Mouse (Mus musculus): ENCODE results near the gene Ly75. TPM values are rescaled to one million over a fixed set of nuclear protein-coding genes. Genes with fewer than 3 reads are reported as not detected.

The Ly75 gene
- total RNA-seq, 2 experiments from 2014 or later, result 5.7 to 7.8 TPM

GRCm38 (mm10) chr2:60382346-60382745 is 757 bp downstream of the Ly75 start:
- no peak for DNase-seq (ENCODE audit: extremely low spot score in 1 of 2, low spot score in 2 of 2)
- intact Hi-C loops (cut with DNase I), result no loop called here

- intact Hi-C loops (cut with DNase I), result no loop called here
- no peak for DNase-seq (ENCODE audit: extremely low spot score in 1 of 2, low spot score in 2 of 2)
Observed at GRCm38 (mm10) chr2:60377260-60377659, 5.8 kb downstream of the Ly75 start.

- no peak for DNase-seq (ENCODE audit: extremely low spot score in 1 of 2, low spot score in 2 of 2)
Observed at GRCm38 (mm10) chr2:60375608-60376107, 7.4 kb downstream of the Ly75 start.

GRCm38 (mm10) chr2:60375126-60375525 is 8.0 kb downstream of the Ly75 start:
- intact Hi-C loops (cut with DNase I), result no loop called here
- no peak for DNase-seq (ENCODE audit: extremely low spot score in 1 of 2, low spot score in 2 of 2)

More at GRCm38 (mm10) chr2:60375608-60376107, 7.4 kb downstream of the Ly75 start:
- intact Hi-C loops (cut with DNase I), result no loop called here

- intact Hi-C loops (cut with DNase I), result no loop called here
- DNase-seq (ENCODE audit: extremely low spot score in 1 of 2, low spot score in 2 of 2), result no peak
Observed at GRCm38 (mm10) chr2:60370188-60370587, 12.9 kb downstream of the Ly75 start.

DNA sequence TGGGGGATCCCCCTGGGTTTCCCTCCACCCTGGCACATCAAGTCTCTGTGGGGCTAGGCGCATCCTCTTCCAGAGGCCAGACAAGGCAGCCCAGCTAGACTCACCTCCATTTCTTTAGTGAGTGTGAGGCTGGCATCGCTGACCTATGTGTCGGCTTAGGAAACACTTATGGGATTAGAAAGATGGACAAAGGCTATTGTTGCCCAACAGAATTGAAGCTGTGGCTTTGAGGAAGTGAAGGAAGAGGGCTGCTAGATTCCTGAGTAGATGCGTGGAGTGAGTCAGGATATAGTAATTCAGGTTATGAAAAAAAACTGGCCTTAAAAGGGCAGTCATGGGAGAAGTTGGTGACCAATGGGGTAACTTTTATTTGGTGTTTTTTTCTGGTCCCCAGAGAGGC is 13.6 kb downstream of the Ly75 start:
- intact Hi-C loops (cut with DNase I), result no loop called here
- no peak for DNase-seq (ENCODE audit: extremely low spot score in 1 of 2, low spot score in 2 of 2)

GRCm38 (mm10) chr2:60367871-60368270 is 15.2 kb downstream of the Ly75 start:
- intact Hi-C loops (cut with DNase I), result no loop called here
- no peak for DNase-seq (ENCODE audit: extremely low spot score in 1 of 2, low spot score in 2 of 2)

DNA sequence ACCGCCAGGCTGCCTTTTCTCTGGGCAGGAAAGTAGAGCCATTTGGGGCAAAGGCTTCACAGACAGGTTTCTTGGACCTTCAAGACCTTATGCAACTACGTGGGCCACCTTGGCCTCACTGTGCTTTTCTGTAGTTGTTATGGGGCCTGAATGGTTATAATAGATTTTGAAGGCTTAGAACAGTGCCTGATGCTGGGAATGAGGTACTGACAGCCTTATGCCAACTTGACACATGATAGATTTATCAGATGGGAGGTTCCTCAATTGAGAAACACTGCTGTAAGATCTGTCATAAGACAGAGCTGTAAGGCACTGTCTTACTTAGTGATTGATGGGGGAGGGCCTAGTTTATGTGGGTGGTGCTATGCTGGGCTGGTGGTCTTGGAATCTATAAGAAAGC is 15.9 kb downstream of the Ly75 start:
- DNase-seq (ENCODE audit: extremely low spot score in 1 of 2, low spot score in 2 of 2), result no peak
- intact Hi-C loops (cut with DNase I), result no loop called here

GRCm38 (mm10) chr2:60365820-60366610 is 17.1 kb downstream of the Ly75 start:
- intact Hi-C loops (cut with DNase I), result no loop called here
- DNase-seq (ENCODE audit: extremely low spot score in 1 of 2, low spot score in 2 of 2), result no peak

DNA sequence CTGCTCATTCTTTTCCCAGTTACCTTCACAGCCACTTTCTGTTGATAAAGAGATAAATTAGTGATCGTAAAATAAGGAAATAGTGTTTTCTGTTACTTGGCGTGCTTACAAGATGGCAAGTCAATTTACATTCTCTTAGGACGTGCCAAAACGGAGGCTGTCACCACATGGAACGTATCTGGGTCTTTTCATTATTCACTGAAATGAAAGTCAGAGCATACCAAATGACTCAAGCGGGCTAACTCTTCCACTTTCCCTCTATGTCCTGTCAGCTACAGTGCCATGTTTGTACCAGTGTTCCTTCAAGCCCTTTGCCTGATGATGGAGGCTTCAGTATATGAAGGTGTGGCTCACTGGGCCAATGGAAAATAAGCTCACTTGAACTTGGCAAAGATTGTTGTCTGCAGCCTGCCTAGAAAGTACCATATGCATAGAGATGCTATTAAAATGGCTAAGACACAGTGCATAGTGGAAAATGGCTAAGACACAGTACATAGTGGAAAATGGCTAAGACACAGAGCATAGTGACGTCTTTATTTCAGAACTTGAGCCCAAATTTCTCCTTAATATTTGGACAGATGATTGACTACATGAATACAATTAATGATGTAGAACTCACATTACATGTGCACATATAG is 17.8 kb downstream of the Ly75 start:
- intact Hi-C loops (cut with DNase I), result no loop called here
- DNase-seq (ENCODE audit: extremely low spot score in 1 of 2, low spot score in 2 of 2), result no peak

GRCm38 (mm10) chr2:60362146-60362545 is 21.0 kb downstream of the Ly75 start:
- DNase-seq (ENCODE audit: extremely low spot score in 1 of 2, low spot score in 2 of 2), result no peak
- intact Hi-C loops (cut with DNase I), result no loop called here

GRCm38 (mm10) chr2:60359796-60360195 is 23.3 kb downstream of the Ly75 start:
- intact Hi-C loops (cut with DNase I), result no loop called here
- no peak for DNase-seq (ENCODE audit: extremely low spot score in 1 of 2, low spot score in 2 of 2)

DNA sequence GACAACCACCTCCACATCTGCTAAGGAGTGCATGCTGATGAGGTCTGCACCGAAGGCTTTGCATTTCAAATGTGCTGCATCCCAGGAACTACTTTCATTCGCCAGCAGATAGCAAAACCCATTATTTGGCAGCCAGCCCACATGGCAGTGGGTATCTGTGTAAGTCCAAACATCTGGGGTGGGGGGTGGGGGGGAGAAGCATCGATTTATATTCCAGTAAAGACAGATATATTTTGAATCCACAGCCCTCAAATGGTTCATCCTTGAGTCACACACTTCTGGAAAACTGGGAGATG is 27.8 kb downstream of the Ly75 start:
- DNase-seq (ENCODE audit: extremely low spot score in 1 of 2, low spot score in 2 of 2), result peak in 1 of 2 experiments; percentile 32
- intact Hi-C loops (cut with DNase I), result no loop called here

DNA sequence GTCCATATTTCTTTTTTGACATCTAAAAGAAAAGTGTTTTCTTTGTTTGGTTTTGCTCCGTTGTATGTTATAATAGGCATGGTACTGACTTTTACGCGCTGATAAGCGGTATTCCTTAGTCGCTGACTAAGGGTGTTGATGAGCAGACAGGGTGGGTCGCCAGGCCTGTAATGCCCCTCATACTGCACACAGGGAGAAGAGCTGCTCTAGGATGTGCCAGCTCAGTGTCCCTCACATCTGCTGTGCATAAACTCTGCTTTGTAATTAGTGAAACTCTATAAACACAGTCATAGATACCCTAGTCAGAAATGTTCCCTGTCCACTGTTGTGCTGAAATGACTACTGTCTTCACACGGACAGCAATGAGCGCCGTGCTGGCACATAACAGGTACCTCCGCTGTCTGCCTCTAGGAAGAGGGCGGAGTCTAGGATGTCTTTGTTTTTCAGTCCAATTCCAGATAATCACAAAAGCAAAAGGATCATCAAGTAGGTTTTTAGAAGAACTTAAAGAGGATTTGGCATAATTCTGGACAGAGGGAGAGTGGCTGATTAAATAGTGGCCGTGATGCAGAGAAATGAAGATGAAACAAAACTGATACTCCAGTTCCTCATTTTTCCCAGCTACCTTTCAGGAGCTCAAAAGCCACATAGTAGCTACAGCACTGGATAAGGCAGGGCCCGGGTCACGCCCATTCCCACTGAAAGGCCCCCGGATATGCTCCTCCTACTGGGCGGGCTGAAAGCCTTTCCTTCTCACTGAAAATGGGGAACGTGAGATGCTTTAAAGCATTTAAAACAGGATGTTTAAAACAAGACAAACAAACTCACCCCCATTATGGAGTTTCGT is 28.3 kb downstream of the Ly75 start:
- peak in 1 of 2 experiments; percentile 67 for DNase-seq (ENCODE audit: extremely low spot score in 1 of 2, low spot score in 2 of 2)
- intact Hi-C loops (cut with DNase I), result no loop called here

- intact Hi-C loops (cut with DNase I), result no loop called here
Observed at GRCm38 (mm10) chr2:60352296-60352695, 30.8 kb downstream of the Ly75 start.

GRCm38 (mm10) chr2:60351781-60352180 is 31.3 kb downstream of the Ly75 start:
- intact Hi-C loops (cut with DNase I), result no loop called here
- no peak for DNase-seq (ENCODE audit: extremely low spot score in 1 of 2, low spot score in 2 of 2)

More at GRCm38 (mm10) chr2:60352296-60352695, 30.8 kb downstream of the Ly75 start:
- DNase-seq (ENCODE audit: extremely low spot score in 1 of 2, low spot score in 2 of 2), result no peak

DNA sequence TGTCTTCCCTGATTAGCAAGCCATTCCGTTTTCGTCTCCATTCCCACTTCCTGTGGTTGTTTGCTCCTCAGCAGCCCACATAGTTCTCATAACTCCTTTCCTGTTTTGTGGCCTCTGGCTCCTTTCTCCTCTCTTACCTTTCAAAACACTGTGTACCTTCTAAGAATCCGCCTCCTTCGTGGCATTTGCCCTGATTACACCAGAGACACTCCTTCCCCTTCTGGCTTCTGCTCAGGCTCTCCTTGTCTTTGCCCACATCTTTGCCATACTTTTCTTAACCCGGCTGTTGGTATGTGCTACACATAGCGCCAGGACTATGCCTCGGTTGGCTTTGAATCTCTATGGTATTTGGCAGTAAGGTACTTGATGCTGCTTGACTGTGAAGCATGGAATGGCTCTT is 35.2 kb downstream of the Ly75 start:
- DNase-seq (ENCODE audit: extremely low spot score in 1 of 2, low spot score in 2 of 2), result no peak
- intact Hi-C loops (cut with DNase I), result no loop called here

DNA sequence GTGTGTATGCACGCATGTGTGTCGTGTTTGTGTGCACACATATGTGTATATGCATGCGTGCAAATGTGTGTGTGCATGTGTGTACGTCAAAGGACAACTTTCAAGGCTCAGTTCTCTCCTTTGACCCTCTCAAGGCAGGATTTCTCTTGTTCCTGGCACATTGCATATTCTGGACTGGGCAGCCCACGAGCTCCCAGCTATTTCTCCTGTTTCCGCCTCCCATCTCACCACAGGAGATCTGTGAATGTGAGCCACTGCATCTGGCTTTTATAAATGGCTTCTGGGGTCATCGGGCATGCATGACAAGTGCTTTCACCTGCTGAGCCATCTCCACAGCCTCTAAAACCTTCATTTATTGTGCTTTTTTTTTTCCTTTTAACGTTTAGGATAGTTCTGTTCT is 36.6 kb downstream of the Ly75 start:
- intact Hi-C loops (cut with DNase I), result no loop called here
- no peak for DNase-seq (ENCODE audit: extremely low spot score in 1 of 2, low spot score in 2 of 2)

GRCm38 (mm10) chr2:60345717-60346116 is 37.4 kb downstream of the Ly75 start:
- intact Hi-C loops (cut with DNase I), result no loop called here
- no peak for DNase-seq (ENCODE audit: extremely low spot score in 1 of 2, low spot score in 2 of 2)

Data from left cerebral cortex, postnatal 10 days (tissue).